Comparison of ENCODE assay signal across 26 mouse cellular contexts in genomic region chr13:91156308-91156707, GRCm38 (mm10).
DNase-seq lines count a peak whose midpoint lies in the region; ATAC-seq and TF ChIP-seq lines count a peak whose summit lies in the region.
"Had no signal": no experiment of that assay in that cellular context is flagged by ENCODE, and none has a peak within 500 bp of the region (broad histone marks: within the 10 kb centered on the region; RNA-seq: fewer than 3 reads in every experiment).

No protein-coding gene starts in this region.

- no peak overlapping the region for H3K4me2 ChIP-seq in forebrain, embryonic 13.5 days
- no peak overlapping the region for H3K4me2 ChIP-seq in forebrain, embryonic 11.5 days (ENCODE audit: low read depth, low read length, severe bottlenecking)
- H3K4me2 ChIP-seq: embryonic facial prominence, embryonic 13.5 days; embryonic facial prominence, embryonic 15.5 days; forebrain, embryonic 12.5 days had no signal

- H3K9me3 ChIP-seq in forebrain, embryonic 13.5 days (replicated peaks): no peaks in the 10 kb centered on the region
- H3K9me3 ChIP-seq in forebrain, embryonic 11.5 days (ENCODE audit: control insufficient read depth, low read length): no peaks in the 10 kb centered on the region
- H3K9me3 ChIP-seq: embryonic facial prominence, embryonic 13.5 days; embryonic facial prominence, embryonic 15.5 days; forebrain, embryonic 12.5 days; G1E had no signal

- H3K27ac ChIP-seq in forebrain, embryonic 13.5 days: no peak overlapping the region
- no peak overlapping the region for H3K27ac ChIP-seq in forebrain, embryonic 11.5 days (ENCODE audit: low read depth, low read length)
- no peak overlapping the region for H3K27ac ChIP-seq in heart, adult 2 months
- H3K27ac ChIP-seq: embryonic facial prominence, embryonic 13.5 days; embryonic facial prominence, embryonic 15.5 days; forebrain, embryonic 12.5 days had no signal

- TF ChIP-seq CTCF in heart, adult 2 months (IDR thresholded peaks at IDR 0.05): no peak

- TF ChIP-seq POLR2A in heart, adult 2 months (IDR thresholded peaks at IDR 0.05; ENCODE audit: insufficient read depth, low read depth, low read length): no peak

- H3K4me3 ChIP-seq in forebrain, embryonic 13.5 days: no peak overlapping the region
- no peak overlapping the region for H3K4me3 ChIP-seq in forebrain, embryonic 11.5 days (ENCODE audit: low read depth, low read length)
- H3K4me3 ChIP-seq in heart, adult 2 months: no peak overlapping the region
- H3K4me3 ChIP-seq: embryonic facial prominence, embryonic 13.5 days; embryonic facial prominence, embryonic 15.5 days; erythroblast, embryonic 14.5 days; forebrain, embryonic 12.5 days had no signal

- DNase-seq in forebrain, embryonic 11.5 days (ENCODE audit: low spot score): no peak
- DNase-seq in heart, adult 11 months: peak; percentile 30
- DNase-seq in heart, adult 2 months: no peak
- DNase-seq in kidney, adult 9 months: peak; percentile 19
- DNase-seq in kidney, postnatal 14 days: no peak
- DNase-seq: adrenal gland, adult 8-10 months; adrenal gland, postnatal 14 days; adrenal gland, postnatal 36 days; B cell, adult 2 months; cerebellum, adult 11 months; cerebellum, adult 18-20 months; cerebellum, adult 8-10 months; cerebellum, adult 9-11 months; cerebellum, postnatal 14 days; cerebellum, postnatal 36 days; embryo, embryonic 11 days had no signal

- intact Hi-C loops in heart, adult 2 months (cut with DNase I): no loop called here

- ATAC-seq in forebrain, embryonic 13.5 days: 0 out of 2 replicates have a peak, but pooled peaks have one; percentile 46
- ATAC-seq in forebrain, embryonic 11.5 days (replicated peaks; ENCODE audit: low FRiP score): no peak
- ATAC-seq: activated CD4-positive, CD25-positive, alpha-beta regulatory T cell, adult 4 months; CD4-positive, CD25-positive, alpha-beta regulatory T cell, adult 4 months; Patski had no signal

- H3K79me2 ChIP-seq in heart, adult 2 months (replicated peaks; ENCODE audit: control insufficient read depth, insufficient read depth, low read length): no peaks in the 10 kb centered on the region

- H3K9ac ChIP-seq in forebrain, embryonic 13.5 days: no peak overlapping the region
- H3K9ac ChIP-seq in forebrain, embryonic 11.5 days (ENCODE audit: low read length): no peak overlapping the region
- H3K9ac ChIP-seq in heart, adult 2 months (ENCODE audit: low read depth, low read length): no peak overlapping the region
- H3K9ac ChIP-seq: embryonic facial prominence, embryonic 13.5 days; embryonic facial prominence, embryonic 15.5 days; forebrain, embryonic 12.5 days had no signal

- 56% methylated on average over 5 of the region's 5 CpGs for WGBS in forebrain, embryonic 13.5 days
- WGBS in forebrain, embryonic 11.5 days: 77% methylated on average over 5 of the region's 5 CpGs
- WGBS in heart, adult 2 months: 85% methylated on average over 5 of the region's 5 CpGs

- no peaks in the 10 kb centered on the region for H3K27me3 ChIP-seq in forebrain, embryonic 13.5 days
- no peaks in the 10 kb centered on the region for H3K27me3 ChIP-seq in forebrain, embryonic 11.5 days (ENCODE audit: control insufficient read depth, insufficient read depth, low read length)
- H3K27me3 ChIP-seq in heart, adult 2 months (ENCODE audit: control insufficient read depth, insufficient read depth, low read length): no peaks in the 10 kb centered on the region
- H3K27me3 ChIP-seq: CH12.LX; embryonic facial prominence, embryonic 13.5 days; embryonic facial prominence, embryonic 15.5 days; forebrain, embryonic 12.5 days; Patski had no signal

- H3K36me3 ChIP-seq in forebrain, embryonic 13.5 days (ENCODE audit: poor library complexity, severe bottlenecking): no peaks in the 10 kb centered on the region
- no peaks in the 10 kb centered on the region for H3K36me3 ChIP-seq in forebrain, embryonic 11.5 days (ENCODE audit: control insufficient read depth, insufficient read depth, low read length)
- H3K36me3 ChIP-seq in heart, adult 2 months (ENCODE audit: control insufficient read depth, insufficient read depth, low read length): no peaks in the 10 kb centered on the region
- H3K36me3 ChIP-seq: embryonic facial prominence, embryonic 13.5 days; embryonic facial prominence, embryonic 15.5 days; forebrain, embryonic 12.5 days had no signal

- no peak for TF ChIP-seq EP300 in heart, adult 2 months (IDR thresholded peaks at IDR 0.05; ENCODE audit: insufficient read depth, low read depth, low read length)

- peaks cover 4% of the 10 kb centered on the region; the same call in 1 of the 2 replicates for H3K4me1 ChIP-seq in forebrain, embryonic 13.5 days
- H3K4me1 ChIP-seq in forebrain, embryonic 11.5 days (replicated peaks; ENCODE audit: control insufficient read depth, insufficient read depth, low read length): no peaks in the 10 kb centered on the region
- H3K4me1 ChIP-seq in heart, adult 2 months (ENCODE audit: control insufficient read depth, insufficient read depth, low read length): no peaks in the 10 kb centered on the region
- H3K4me1 ChIP-seq: forebrain, embryonic 12.5 days had no signal

Comparison
In these comparisons a context has a peak if more than half of its experiments do, and no peak if none do; other contexts are left out.
1. DNase-seq: peak in heart, adult 11 months (single experiment) and kidney, adult 9 months (single experiment); none in forebrain, embryonic 11.5 days (single experiment), heart, adult 2 months (0 of 2) and kidney, postnatal 14 days (single experiment).